Comparison of ENCODE assay signal across 29 mouse cellular contexts in the genomic region with DNA sequence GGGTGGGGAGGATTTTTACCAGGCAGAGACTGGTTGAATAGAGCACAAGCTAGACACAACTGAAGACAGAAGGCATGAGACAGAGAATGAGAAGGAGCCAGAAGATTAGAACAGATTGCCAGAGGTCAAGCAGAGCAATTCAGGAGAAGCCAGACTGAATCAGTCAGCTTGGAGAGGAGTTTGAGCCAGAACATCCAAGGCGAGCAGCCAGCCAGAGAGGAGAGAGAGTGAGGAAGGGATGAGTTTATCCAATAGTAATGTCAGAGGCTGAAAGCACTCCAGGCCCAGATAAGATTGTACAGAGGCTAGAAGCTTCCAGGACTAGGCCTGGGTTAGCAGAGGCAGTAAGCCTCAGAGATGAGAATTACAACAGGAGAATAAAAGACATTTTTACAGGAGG. TPM values are rescaled to one million over a fixed set of nuclear protein-coding genes. Genes with fewer than 3 reads are reported as not detected.
DNase-seq lines count a peak whose midpoint lies in the region; ATAC-seq and TF ChIP-seq lines count a peak whose summit lies in the region.
"Had no signal": no experiment of that assay in that cellular context is flagged by ENCODE, and none has a peak within 500 bp of the region (broad histone marks: within the 10 kb centered on the region; RNA-seq: fewer than 3 reads in every experiment).

No protein-coding gene starts in this region.

- TF ChIP-seq CTCF in lung, embryonic 14.5 days (IDR thresholded peaks at IDR 0.05; ENCODE audit: low read depth), result no peak
- TF ChIP-seq CTCF in lung, adult 2 months (IDR thresholded peaks at IDR 0.05; ENCODE audit: insufficient read depth, low read length), result no peak

- 9% methylated on average over 1 of the region's 1 CpGs for WGBS in heart, embryonic 10.5 days
- WGBS in lung, embryonic 14.5 days, result 12% methylated on average over 1 of the region's 1 CpGs
- 44% methylated on average over 1 of the region's 1 CpGs for WGBS in lung, adult 2 months
- WGBS in heart, embryonic 14.5 days, result 24% methylated on average over 1 of the region's 1 CpGs
- WGBS in limb, embryonic 12.5 days, result 43% methylated on average over 1 of the region's 1 CpGs
- whole genome bisulfite sequencing in kidney, embryonic 16.5 days, result 48% methylated on average over 1 of the region's 1 CpGs

- no peaks in the 10 kb centered on the region for H3K9me3 ChIP-seq in heart, embryonic 10.5 days
- no peaks in the 10 kb centered on the region for H3K9me3 ChIP-seq in lung, embryonic 14.5 days (ENCODE audit: low read depth, low read length)
- H3K9me3 ChIP-seq in heart, embryonic 14.5 days (ENCODE audit: control insufficient read depth, low read length), result no peaks in the 10 kb centered on the region
- no peaks in the 10 kb centered on the region for H3K9me3 ChIP-seq in limb, embryonic 12.5 days
- no peaks in the 10 kb centered on the region for H3K9me3 ChIP-seq in kidney, embryonic 16.5 days (ENCODE audit: low read length)
- H3K9me3 ChIP-seq: liver, embryonic 12.5 days; midbrain, embryonic 13.5 days had no signal

- no peaks in the 10 kb centered on the region for H3K36me3 ChIP-seq in heart, embryonic 10.5 days
- no peaks in the 10 kb centered on the region for H3K36me3 ChIP-seq in lung, embryonic 14.5 days (ENCODE audit: insufficient read depth)
- H3K36me3 ChIP-seq in heart, embryonic 14.5 days (ENCODE audit: control insufficient read depth, insufficient read depth, low read length), result no peaks in the 10 kb centered on the region
- no peaks in the 10 kb centered on the region for H3K36me3 ChIP-seq in limb, embryonic 12.5 days
- no peaks in the 10 kb centered on the region for H3K36me3 ChIP-seq in kidney, embryonic 16.5 days (ENCODE audit: insufficient read depth, low read length)
- H3K36me3 ChIP-seq: liver, embryonic 12.5 days had no signal

- no peak for DNase-seq in heart, embryonic 10.5 days (ENCODE audit: low spot score)
- no peak for DNase-seq in heart, postnatal 25 days (ENCODE audit: low spot score)
- DNase-seq in lung, embryonic 14.5 days, result peak; percentile 14
- DNase-seq in lung, adult 2 months, result no peak
- DNase-seq in testis, postnatal 14 days (ENCODE audit: low spot score), result no peak
- DNase-seq: adrenal gland, postnatal 25 days; cerebellum, adult 11-12 months; cerebellum, adult 9-11 months; gastrocnemius, postnatal 14 days; kidney, adult 9 months; kidney, postnatal 25 days; liver, postnatal 0 days; lung, postnatal 10 days; right cerebral cortex, adult 18-20 months; spleen, adult 18-20 months; thymus, adult 18-20 months; thymus, postnatal 25 days had no signal

- H3K4me2 ChIP-seq in lung, embryonic 14.5 days, result no peak overlapping the region
- no peak overlapping the region for H3K4me2 ChIP-seq in heart, embryonic 14.5 days (ENCODE audit: low read length)
- no peak overlapping the region for H3K4me2 ChIP-seq in limb, embryonic 12.5 days
- no peak overlapping the region for H3K4me2 ChIP-seq in kidney, embryonic 16.5 days (replicated peaks; ENCODE audit: low read depth, low read length)
- H3K4me2 ChIP-seq: liver, embryonic 12.5 days; midbrain, embryonic 13.5 days had no signal

- intact Hi-C loops in heart, postnatal 25 days (cut with DNase I), result no loop called here

- no peak for ATAC-seq in lung, embryonic 14.5 days (ENCODE audit: insufficient read depth)
- no peak for ATAC-seq in heart, embryonic 14.5 days (ENCODE audit: insufficient number of reproducible peaks, insufficient read depth, low FRiP score, low read depth)
- no peak for ATAC-seq in limb, embryonic 12.5 days (ENCODE audit: insufficient number of reproducible peaks, insufficient read depth, low FRiP score, low TSS enrichment, low read depth)
- ATAC-seq in kidney, embryonic 16.5 days (ENCODE audit: low FRiP score, low TSS enrichment), result no peak
- ATAC-seq: forebrain, embryonic 14.5 days; hindbrain, postnatal 0 days; intestine, postnatal 0 days; liver, embryonic 12.5 days; liver, postnatal 0 days; Patski had no signal

- H3K27ac ChIP-seq in heart, embryonic 10.5 days, result peak overlapping the region; percentile 19
- no peak overlapping the region for H3K27ac ChIP-seq in lung, embryonic 14.5 days (ENCODE audit: low read depth)
- peak overlapping the region; percentile 52 to 53; a peak in 3 of 4 replicates for H3K27ac ChIP-seq in heart, embryonic 14.5 days (replicated peaks in 1 of 2; ENCODE audit: control insufficient read depth in 1 of 2, insufficient read depth in 1 of 2, low read depth in 2 of 2, low read length in 2 of 2)
- H3K27ac ChIP-seq in limb, embryonic 12.5 days, result 0 out of 2 replicates have a peak overlapping the region, but pooled peaks have one; percentile 20
- H3K27ac ChIP-seq in kidney, embryonic 16.5 days (ENCODE audit: low read length), result no peak overlapping the region
- H3K27ac ChIP-seq: hindbrain, postnatal 0 days; left cerebral cortex, adult 2 months; liver, embryonic 12.5 days; macrophage; midbrain, embryonic 13.5 days had no signal

- peaks cover 55% of the 10 kb centered on the region for H3K4me1 ChIP-seq in heart, embryonic 10.5 days
- H3K4me1 ChIP-seq in lung, embryonic 14.5 days (ENCODE audit: insufficient read depth), result no peaks in the 10 kb centered on the region
- no peaks in the 10 kb centered on the region for H3K4me1 ChIP-seq in lung, adult 2 months (ENCODE audit: control insufficient read depth, insufficient read depth, low read length)
- H3K4me1 ChIP-seq in heart, embryonic 14.5 days (ENCODE audit: control insufficient read depth in 2 of 2, insufficient read depth in 2 of 2, low read length in 2 of 2), result peaks cover 11 to 23% of the 10 kb centered on the region in 2 experiments
- peaks cover 33% of the 10 kb centered on the region for H3K4me1 ChIP-seq in limb, embryonic 12.5 days (replicated peaks)
- peaks cover 10% of the 10 kb centered on the region for H3K4me1 ChIP-seq in kidney, embryonic 16.5 days (ENCODE audit: insufficient read depth, low read length)
- H3K4me1 ChIP-seq: liver, embryonic 12.5 days had no signal

- no peak overlapping the region for H3K9ac ChIP-seq in lung, embryonic 14.5 days
- H3K9ac ChIP-seq in heart, embryonic 14.5 days (ENCODE audit: low read length), result no peak overlapping the region
- H3K9ac ChIP-seq in limb, embryonic 12.5 days (replicated peaks), result peak overlapping the region; percentile 37; the same call in 1 of the 2 replicates
- H3K9ac ChIP-seq in kidney, embryonic 16.5 days (replicated peaks; ENCODE audit: low read length), result no peak overlapping the region
- H3K9ac ChIP-seq: liver, embryonic 12.5 days; liver, postnatal 0 days; midbrain, embryonic 13.5 days had no signal

- H3K4me3 ChIP-seq in heart, embryonic 10.5 days, result no peak overlapping the region
- no peak overlapping the region for H3K4me3 ChIP-seq in lung, embryonic 14.5 days (ENCODE audit: low read depth, low read length)
- no peak overlapping the region for H3K4me3 ChIP-seq in lung, adult 2 months (replicated peaks; ENCODE audit: extremely low read depth, low read depth, low read length)
- no peak overlapping the region for H3K4me3 ChIP-seq in heart, embryonic 14.5 days (ENCODE audit: control insufficient read depth in 1 of 2, insufficient read depth in 1 of 2, low read depth in 1 of 2, low read length in 2 of 2)
- H3K4me3 ChIP-seq in limb, embryonic 12.5 days (replicated peaks), result no peak overlapping the region
- H3K4me3 ChIP-seq in kidney, embryonic 16.5 days (ENCODE audit: low read length), result no peak overlapping the region
- H3K4me3 ChIP-seq: left cerebral cortex, adult 2 months; liver, embryonic 12.5 days; midbrain, embryonic 13.5 days had no signal

- no peak for TF ChIP-seq POLR2A in lung, adult 2 months (IDR thresholded peaks at IDR 0.05; ENCODE audit: borderline replicate concordance, extremely low read depth, low read depth, low read length)

- H3K27me3 ChIP-seq in heart, embryonic 10.5 days (ENCODE audit: insufficient read depth, poor library complexity, severe bottlenecking), result peaks cover 9% of the 10 kb centered on the region
- H3K27me3 ChIP-seq in lung, embryonic 14.5 days (ENCODE audit: insufficient read depth, low read length), result no peaks in the 10 kb centered on the region
- H3K27me3 ChIP-seq in heart, embryonic 14.5 days (ENCODE audit: control insufficient read depth, insufficient read depth, low read length), result no peaks in the 10 kb centered on the region
- H3K27me3 ChIP-seq in limb, embryonic 12.5 days, result no peaks in the 10 kb centered on the region; the same call in 1 of the 2 replicates
- no peaks in the 10 kb centered on the region for H3K27me3 ChIP-seq in kidney, embryonic 16.5 days (ENCODE audit: insufficient read depth, low read length)
- H3K27me3 ChIP-seq: midbrain, embryonic 13.5 days; Patski had no signal

RNA-seq across cellular contexts. Expression of a gene that starts 37.1 kb away (rescaled TPM):
- 21.0 and 25.9 TPM in 2 replicates for polyA plus RNA-seq in heart, embryonic 10.5 days (2016; fragmentation: Nextera tagmentation; extraction: Ambion mirVana)
- 1 to 10 TPM; 7.3 to 8.6 TPM for total RNA-seq in heart, postnatal 25 days (2021)
- 17.1 and 20.7 TPM in 2 replicates for polyA plus RNA-seq in lung, embryonic 14.5 days (2014; fragmentation: Nextera tagmentation; extraction: Ambion mirVana)
- 12.9 and 16.5 TPM in 2 replicates for polyA plus RNA-seq in lung, adult 2 months (2012; rRNA removed)
- 35.6 and 36.4 TPM in 2 replicates for polyA plus RNA-seq in heart, embryonic 14.5 days (2014; fragmentation: Nextera tagmentation; extraction: Ambion mirVana)
- 16.9 and 17.1 TPM in 2 replicates for polyA plus RNA-seq in limb, embryonic 12.5 days (2016; fragmentation: Nextera tagmentation; extraction: Ambion mirVana)
- polyA plus RNA-seq in kidney, embryonic 16.5 days (2015; fragmentation: Nextera tagmentation; extraction: Ambion mirVana), result 41.6 and 42.7 TPM in 2 replicates
- total RNA-seq: MEL had no signal

Comparison
In these comparisons a context has a peak if more than half of its experiments do, and no peak if none do; other contexts are left out.
1. H3K27ac ChIP-seq: peak in heart, embryonic 10.5 days (single experiment), heart, embryonic 14.5 days (2 of 2) and limb, embryonic 12.5 days (single experiment); none in lung, embryonic 14.5 days (single experiment) and kidney, embryonic 16.5 days (single experiment).